Mouse (Mus musculus) thymus, postnatal 10 days (tissue): Measurements from ENCODE around the gene Gm10553.
A peak's percentile ranks its signal among the peaks of the same experiment; 100 is the strongest.
"Not testable (repeated sequence)": the region's sequence is repeated elsewhere in the genome, so short reads cannot be mapped to it uniquely, and the experiment has no call there.

ENCODE experiments used
- DNase-seq, 2 experiments: peaks; one replicate each; pipeline ENCODE4 v3.0.0; 2021; ENCODE audit warnings: low spot score in 2 of 2

Gm10553 gene

DNA sequence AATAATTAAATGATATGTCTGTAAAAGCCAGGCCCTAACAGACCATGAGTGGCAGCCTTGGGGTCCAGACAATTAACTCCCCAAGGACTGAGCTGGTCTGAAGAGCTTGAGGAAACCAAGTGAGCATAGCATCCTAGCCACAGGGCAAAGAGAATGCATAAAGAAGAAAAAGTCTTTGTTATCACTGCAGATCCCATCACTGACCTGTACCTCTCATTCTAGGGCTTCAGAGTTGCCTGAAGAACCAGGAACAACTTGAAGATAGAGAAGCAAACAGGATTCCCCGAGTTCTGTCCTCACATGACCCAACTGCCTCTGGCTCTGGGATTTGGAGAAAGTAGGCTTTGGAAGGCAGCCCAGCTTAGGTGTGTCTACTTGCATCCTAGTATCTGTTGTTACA, at the start of gene Gm10553:
TSS of gene Gm10553 (plus strand) at position 301 of the 400 bp plus-strand sequence.
- DNase-seq = not testable (repeated sequence)

DNA sequence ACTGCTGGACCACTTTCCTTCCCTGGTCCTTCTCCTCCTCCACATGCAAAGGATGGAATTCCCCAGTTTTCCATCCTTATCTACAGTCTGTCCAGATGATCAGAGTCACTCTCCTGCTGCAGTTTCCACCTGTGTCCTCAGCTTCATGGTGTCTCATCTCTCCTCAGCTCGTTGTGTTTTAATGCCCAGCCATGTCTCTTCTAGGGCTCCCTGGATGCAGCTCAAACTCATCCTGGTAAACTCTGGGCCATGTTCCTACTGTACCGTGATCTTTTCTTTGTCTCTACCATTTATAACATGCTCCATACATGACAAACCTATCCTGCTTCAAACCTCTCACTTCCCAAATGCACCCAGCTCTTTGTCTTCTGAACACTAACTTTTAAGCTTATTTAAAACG, 28.3 kb upstream of the Gm10553 start:
- not testable (repeated sequence) for DNase-seq

DNA sequence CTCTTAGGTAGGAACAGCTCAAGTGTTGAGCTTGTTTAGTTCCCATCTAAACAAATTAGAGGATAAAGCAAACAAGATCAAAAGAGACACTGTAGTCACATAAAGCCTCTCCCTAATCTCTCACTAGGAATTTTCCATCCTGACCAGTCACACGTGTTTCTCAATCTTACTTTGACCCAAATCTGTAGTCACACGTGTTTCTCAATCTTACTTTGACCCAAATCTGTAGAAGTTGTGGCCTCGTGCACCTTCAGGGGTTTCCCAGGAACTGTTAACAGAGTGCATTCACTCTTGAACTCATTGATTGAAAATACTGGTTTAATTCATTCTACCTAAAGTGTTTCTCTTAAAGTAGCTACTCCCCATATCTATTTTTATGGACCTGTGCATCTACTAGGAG, 26.9 kb upstream of the Gm10553 start:
- DNase-seq = not testable (repeated sequence)

DNA sequence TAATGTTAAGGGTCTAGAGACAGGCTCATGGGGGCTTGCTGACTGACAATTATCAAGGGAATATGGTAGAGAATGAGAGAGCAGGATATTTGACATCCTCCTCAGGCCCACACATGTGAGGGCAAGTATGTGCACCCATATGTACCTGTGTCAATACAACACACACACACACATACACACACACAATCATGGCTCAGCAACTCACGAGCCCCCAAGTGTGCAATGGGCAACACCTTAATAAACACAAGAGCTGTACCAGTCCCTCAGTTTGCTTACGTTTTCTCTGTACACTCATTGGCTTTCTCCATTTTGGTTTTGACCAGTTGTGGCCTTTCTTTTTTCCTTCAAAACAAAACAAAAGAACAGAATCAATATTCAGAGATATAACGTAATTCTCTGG, 15.2 kb upstream of the Gm10553 start:
- DNase-seq = not testable (repeated sequence)

DNA sequence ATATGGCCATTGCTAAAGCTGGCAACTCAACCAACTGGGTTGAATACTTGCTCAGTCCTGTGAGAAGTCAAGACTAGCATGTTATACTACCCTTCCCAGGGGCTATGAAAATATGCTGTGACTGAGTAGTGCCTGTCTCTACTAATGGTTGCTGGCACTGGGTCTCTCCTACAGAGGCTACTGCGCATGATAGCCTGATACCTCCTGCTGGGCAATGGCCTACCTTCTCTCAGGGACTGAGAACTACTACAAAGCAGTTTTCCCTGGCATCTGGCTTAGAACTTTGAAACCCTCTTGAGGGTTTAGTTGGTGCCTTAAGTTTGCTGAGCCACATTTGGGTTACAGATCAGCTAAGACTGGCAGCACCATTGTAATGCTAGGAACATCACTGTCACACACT, 13.8 kb upstream of the Gm10553 start:
- DNase-seq = not testable (repeated sequence)

DNA sequence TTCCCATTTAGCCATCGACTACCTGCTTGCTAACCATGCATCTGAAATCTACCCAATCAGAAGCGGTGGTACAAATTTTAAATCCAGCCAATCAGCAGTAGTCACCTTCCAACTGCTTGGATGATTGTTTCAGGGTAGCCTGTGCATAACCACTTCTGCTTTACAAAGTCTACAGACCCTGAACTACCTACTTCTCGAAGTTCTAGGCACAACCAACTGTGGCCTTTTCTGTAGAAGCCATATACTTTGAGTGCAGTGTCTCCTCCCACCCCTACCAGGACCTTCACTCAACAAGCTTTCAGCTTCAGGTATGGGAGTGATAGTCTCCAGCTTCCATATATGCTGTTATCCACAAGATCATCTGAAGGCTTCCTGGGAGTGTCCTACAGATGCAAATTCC, 7.8 kb upstream of the Gm10553 start:
- not testable (repeated sequence) for DNase-seq

DNA sequence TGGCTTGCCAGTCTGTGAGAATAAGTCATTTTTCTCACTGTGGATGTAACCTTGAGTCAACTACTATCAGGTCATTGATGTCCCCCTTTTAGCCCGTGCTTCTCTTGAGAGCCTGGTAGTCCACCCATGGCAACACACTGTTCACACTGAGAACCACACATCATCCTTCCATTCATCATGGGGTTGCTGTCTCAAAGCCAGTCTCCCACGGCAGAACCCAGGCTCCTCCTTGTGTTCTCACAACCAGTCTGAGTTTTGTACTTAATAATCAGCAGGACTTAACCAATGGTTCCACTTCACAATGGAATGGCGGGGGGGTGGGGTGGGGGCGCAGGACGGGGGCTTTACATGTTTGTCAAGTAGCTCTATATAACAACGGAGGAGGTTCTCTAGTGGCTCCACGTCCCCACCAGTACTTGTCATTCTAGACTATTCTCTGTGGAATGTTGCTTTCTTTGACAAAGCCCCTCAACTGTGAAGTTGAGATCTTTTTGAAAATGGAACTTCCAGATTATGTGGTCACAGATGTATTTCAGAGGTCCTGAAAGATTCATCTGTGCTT, 6.9 kb upstream of the Gm10553 start:
- not testable (repeated sequence) for DNase-seq

DNA sequence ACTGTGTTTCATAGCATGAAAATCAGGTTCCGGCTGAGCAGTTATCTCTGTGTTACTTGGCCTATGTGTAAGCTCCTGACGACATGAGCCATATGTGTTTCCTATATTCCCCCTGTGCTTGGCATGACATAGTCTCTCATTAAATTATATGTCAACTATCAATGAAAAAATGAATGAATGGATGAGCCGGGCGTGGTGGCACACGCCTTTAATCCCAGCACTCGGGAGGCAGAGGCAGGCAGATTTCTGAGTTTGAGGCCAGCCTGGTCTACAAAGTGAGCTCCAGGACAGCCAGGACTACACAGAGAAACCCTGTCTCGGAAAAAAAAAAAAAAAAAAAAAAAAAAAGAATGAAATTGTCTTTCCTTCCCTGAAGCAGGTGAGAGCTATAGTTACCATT, 883 bp upstream of the Gm10553 start:
- DNase-seq = not testable (repeated sequence)

DNA sequence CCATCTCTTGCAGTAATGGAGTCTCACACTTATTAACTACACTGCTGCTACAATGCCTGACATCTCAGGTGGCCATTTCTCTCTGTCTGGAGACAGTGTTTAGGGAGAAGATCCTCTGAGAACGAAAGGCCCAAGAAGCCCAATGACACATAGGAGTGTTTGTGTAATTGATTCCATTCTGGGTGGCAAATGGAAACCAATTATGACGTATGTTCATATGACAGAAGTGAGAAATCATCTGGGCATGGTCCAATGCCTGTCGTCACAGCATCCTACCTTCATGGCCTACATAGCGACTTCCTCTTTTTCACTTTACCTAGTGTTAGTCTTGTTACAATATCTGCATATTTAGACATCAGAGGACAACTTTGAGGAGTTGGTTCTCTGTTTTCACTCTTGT, 1.8 kb downstream of the Gm10553 start:
- not testable (repeated sequence) for DNase-seq

DNA sequence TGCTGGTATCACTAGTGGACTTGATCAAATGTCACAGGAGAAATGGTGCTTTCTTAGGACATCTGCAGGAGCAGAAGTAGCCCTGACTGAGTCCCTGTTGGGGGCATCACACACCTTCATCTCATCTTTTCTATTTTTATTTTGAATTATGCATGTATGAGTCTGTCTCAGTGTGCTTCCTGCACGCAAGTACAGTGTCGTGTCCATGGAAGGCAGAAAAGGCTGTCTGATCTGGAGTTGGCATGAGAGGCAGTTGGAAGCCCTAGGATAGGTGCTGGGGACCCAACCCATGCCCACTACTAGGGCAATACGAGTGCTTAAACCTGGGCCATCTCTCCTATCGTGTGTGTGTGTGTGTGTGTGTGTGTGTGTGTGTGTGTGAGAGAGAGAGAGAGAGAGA, 5.4 kb downstream of the Gm10553 start:
- DNase-seq = not testable (repeated sequence)

DNA sequence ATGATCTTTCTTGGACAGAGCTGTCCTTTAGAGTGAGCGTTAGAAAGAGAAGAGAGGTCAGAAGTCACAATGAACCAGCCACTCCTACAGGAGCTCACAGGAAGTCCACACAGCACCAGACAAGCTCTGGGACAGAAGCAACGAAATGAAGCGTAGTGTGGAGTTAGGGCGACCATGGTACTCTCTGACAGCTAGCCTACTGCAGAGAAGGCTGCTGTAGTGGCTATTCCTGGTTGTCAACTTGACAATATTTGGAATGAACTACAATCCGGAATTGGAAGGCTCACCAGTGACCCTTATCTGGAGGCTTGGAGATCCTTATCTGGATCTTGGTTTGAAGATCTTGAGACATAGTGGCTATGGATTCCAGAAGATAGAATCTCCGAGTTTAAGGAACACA, 6.0 kb downstream of the Gm10553 start:
- DNase-seq = not testable (repeated sequence)

DNA sequence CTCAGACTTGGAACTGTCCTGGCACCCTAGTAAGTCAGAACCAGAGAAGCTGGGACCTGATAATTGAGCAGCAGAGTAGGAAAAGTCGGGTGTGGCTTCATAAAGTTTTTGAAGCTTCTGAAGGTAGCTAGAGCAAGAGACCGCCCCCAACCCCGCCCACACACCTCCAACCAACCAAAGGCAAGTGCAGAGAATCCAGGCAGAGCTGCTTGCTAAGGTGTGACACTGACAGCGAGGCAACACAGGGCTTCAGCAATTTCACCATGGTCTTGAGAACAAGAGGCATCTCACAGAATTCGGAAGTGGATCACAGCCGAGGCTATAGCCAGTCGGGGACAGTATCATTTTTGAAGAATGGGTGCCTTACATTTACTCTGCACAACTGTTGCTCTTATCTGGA, 9.8 kb downstream of the Gm10553 start, which contains the start of gene A530032D15Rik:
TSS of gene A530032D15Rik (minus strand) at position 101 of the 400 bp plus-strand sequence.
- DNase-seq = not testable (repeated sequence)

DNA sequence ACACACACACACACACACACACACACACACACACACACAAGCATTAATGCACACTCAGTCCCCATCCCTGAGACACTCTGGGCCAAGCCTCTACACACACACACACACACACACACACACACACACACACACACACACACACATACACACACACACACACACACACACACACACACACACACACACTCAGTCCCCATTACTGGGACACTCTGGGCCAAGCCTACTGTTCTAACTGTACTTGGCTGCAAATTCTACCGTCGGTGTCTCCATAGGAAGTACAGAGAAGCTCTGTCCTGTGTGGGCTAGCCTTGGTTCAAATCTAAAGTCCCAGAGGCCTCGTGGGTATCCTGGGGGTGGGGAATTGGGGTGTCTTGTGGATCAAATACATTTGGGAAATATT, 10.9 kb downstream of the Gm10553 start:
- DNase-seq = not testable (repeated sequence)

DNA sequence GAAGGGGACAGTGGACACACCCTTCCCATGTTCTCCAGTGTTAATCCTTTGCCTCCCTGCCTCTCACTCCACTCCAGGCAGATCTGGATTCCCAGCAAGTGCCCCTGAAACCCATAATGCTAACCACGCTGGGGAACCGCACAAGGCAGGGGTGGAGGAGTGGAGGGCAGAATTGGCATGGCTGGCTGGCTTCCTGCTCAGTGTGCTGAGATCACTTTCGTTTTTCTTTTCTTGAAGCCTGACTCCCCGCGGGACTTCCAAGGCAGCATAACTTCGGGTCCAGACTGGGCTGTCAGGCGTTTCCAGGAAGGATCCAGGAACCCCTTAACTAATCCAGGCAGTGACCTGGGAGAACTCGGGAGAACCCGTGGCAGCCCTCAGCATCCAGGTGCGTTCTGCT, 11.6 kb downstream of the Gm10553 start:
- peak; percentile 29 to 44 for DNase-seq

DNA sequence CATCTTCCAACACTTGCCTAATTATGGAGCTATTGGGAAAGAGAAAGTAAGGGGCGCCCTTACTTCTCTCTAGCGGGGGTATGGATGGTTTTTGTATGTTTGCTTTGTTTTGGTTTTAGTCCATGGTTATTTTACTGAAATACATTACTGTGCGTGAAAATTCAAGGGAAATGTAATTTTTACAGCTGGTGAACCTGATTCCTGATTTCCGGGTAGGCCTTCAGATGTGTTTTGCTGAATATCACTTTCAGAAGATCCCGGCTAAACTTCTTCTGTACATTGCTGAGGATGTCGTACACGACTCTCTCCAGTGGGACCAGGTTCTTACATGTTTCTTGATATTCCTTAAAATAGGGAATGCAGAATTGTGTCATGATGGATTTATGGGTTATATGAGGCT, 12.3 kb downstream of the Gm10553 start:
- DNase-seq = not testable (repeated sequence)

DNA sequence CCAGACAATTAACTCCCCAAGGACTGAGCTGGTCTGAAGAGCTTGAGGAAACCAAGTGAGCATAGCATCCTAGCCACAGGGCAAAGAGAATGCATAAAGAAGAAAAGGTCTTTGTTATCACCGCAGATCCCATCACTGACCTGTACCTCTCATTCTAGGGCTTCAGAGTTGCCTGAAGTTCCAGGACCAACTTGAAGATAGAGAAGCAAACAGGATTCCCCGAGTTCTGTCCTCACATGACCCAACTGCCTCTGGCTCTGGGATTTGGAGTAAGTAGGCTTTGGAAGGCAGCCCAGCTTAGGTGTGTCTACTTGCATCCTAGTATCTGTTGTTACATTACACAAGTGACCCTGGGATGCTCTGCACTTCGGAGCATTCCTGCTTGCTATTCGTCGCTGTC, 12.9 kb downstream of the Gm10553 start:
- DNase-seq = peak in 1 of 2 experiments; percentile 8

DNA sequence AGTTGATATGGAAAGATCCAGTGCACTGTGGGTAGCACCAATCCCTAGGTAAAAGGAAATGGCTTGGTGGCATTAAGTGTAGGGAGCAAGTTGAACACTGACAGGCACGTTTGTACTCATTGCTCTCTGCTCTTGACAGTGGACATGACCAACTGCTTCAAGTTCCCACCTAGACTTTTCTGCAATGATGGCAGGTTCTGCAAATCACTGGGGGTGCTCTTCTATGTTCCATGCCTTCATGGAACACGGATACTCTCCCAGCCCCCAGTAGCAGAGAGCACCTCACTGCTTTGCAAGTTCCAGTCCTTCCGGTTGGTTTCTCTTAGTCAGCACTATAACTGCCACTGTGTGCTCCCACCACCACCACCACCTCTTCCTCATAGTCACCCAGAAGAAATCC, 14.1 kb downstream of the Gm10553 start:
- DNase-seq = peak in 1 of 2 experiments; percentile 5

DNA sequence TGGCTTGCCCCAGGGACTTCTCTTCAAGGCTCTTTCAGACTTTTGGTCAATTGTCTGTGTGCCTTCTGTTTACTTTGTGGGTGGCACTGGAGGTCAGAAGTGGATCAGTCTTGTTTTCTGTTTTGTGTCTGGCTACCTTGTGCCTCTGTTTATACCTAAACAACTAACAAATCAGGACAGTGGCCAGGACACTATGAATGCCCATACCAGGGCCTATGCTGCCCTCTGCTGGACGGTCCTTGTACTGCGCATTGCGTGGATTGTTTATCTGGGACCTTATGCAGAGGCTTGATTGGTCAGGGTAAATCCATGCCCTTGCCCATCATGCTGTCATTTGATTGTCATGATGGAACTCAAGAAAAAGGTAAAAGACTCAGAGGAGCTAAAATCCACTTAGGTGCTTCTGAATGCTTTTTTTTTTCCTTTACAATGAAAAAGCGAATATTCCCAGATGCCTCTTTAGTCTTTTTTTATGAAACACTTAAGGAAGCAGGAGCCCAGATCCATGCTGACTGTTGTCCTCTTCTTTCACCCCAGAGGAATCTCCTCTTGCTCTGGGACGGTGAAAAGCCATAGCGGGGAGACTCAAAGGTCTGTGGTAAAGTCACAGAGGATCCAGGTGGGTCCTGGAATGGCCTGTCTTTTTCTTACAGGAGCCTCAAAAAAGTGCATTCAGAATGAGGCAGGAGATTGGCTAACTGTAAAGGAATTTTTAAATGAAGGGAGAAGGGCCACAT, 14.9 kb downstream of the Gm10553 start:
- DNase-seq = peak in 1 of 2 experiments; percentile 10

DNA sequence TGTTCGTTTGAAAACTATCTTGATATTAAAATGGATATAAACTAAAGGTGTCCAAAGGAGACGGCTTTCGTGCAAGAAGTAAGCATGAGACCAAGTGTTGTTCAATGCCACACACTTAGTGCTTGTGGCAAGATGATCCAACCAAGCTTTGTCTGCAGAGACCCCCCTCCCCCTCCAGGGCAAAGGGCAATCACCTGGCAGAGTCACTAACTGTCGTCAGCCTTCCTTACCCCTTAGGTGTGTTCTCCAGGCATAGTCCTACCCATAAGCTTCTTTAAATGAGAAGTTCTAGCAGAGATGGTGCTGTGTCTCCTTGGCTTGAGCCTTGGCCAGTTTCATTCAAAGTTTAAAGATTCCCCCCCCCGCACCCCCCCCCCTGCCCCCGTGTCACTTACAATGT, 17.6 kb downstream of the Gm10553 start:
- DNase-seq = peak in 1 of 2 experiments; percentile 10

DNA sequence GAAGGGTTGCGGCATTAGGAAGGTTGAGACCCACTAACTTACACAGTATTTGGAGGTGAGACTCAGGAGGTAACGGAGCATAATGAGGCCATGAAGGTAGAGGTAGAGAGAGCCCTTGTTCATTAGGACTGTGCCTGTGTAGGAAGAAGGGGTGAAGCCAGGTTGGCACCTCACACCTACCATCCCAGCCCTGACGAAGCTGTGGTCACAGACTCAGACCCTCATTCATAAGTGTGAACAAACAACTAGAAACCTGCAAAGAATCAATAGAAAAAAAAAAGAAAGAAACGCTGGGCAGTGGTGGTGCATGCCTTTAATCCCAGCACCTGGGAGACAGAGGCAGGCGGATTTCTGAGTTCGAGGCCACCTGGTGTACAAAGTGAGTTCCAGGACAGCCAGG, 18.4 kb downstream of the Gm10553 start:
- DNase-seq = peak in 1 of 2 experiments; percentile 6

DNA sequence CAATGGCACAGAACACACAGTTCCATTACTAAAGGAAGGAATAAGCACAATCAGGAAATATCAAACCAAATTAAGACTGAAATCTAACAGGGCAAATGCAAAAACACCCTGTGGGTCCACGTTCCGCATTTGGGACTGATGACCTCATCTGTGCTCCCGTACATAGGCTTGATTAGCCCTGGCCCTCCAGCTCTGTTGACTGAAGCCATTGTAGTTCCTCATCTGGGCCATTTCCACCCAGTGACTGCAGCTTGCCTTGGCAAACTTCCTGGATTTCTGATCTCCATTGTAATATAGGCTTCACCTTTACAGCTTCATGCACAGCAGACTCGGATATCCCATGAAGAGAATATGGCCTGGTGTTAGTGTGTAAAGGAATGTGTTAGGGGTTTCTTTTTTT, 21.9 kb downstream of the Gm10553 start:
- not testable (repeated sequence) for DNase-seq

DNA sequence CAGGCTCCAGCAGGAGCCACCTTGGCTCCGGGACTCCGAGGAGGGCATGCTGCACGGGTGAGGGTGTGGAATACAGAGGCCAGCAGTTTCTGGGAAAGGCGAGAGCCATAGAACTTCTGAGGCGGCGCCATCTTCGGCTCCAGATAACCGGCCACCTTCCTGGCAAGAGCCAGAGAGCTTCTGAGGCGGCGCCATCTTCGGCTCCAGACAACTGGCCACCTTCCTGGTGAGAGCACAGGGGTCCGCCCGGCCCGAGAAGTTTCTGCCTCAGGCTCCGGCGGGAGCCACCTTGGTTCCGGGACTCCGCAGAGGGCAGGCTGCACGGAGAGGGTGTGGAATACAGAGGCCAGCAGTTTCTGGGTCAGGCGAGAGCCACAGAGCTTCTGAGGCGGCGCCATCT, 33.7 kb downstream of the Gm10553 start:
- not testable (repeated sequence) for DNase-seq
